Mouse (Mus musculus) small intestine, adult 2 months (tissue): ENCODE measurements around the gene Gm45521.

Source experiments
- CTCF ChIP-seq: fragments of 200-500 bp; IDR thresholded peaks from 2 replicates; pipeline ENCODE4 v1.5.1; 2012; ENCODE audit warnings: low read depth, mild to moderate bottlenecking, control low read depth, inconsistent platforms, low read length, moderate library complexity, mixed read lengths; ENCODE audit not compliant: insufficient replicate concordance, insufficient read length; ENCODE audit errors: extremely low read depth
- POLR2A ChIP-seq: fragments of 200-500 bp; IDR thresholded peaks from 2 replicates; pipeline ENCODE4 v1.6.1; 2012; ENCODE audit warnings: low read depth, mild to moderate bottlenecking, control low read depth, inconsistent platforms, low read length, moderate library complexity

GRCm38 (mm10) chr14:7999030-7999429 is 41.9 kb downstream of the Gm45521 start:
- TF ChIP-seq POLR2A (no peak), CTCF (no peak)
